Mouse (Mus musculus): Measurements from ENCODE around the gene Rnf123.

- TF ChIP-seq CTCF (IDR thresholded peaks at IDR 0.05; ENCODE audit: borderline replicate concordance, insufficient read depth, low read length) (no peak), POLR2A (IDR thresholded peaks at IDR 0.05; ENCODE audit: low read depth, low read length) (no peak)
These were observed 10.6 kb downstream of the Rnf123 start for GRCm38 (mm10) chr9:108072481-108072924.

Data from embryonic fibroblast, embryonic 13.5 days (primary cell).